Mouse (Mus musculus) limb, embryonic 15.5 days (tissue): ENCODE data around the gene Ehf. TPM values are rescaled to one million over a fixed set of nuclear protein-coding genes. Genes with fewer than 3 reads are reported as not detected.

Experiments
- ATAC-seq: fragments of 200-750 bp; cut with Nextera tagmentation; 2 replicates; pipeline ENCODE4 v1.8.0; 2017; ENCODE audit warnings: low read depth, moderate TSS enrichment; ENCODE audit not compliant: insufficient number of reproducible peaks, low FRiP score, low TSS enrichment
- H3K27ac ChIP-seq: fragments of 300-500 bp; sonication (generic); 2 replicates; pipeline ENCODE4 v1.5.1; 2015; ENCODE audit warnings: moderate library complexity, mild to moderate bottlenecking, inconsistent platforms
- H3K27me3 ChIP-seq: fragments of 300-500 bp; sonication (generic); 2 replicates; pipeline ENCODE4 v1.6.1; 2015; ENCODE audit warnings: inconsistent platforms
- H3K36me3 ChIP-seq: fragments of 300-500 bp; sonication (generic); 2 replicates; pipeline ENCODE4 v1.6.1; 2015; ENCODE audit warnings: inconsistent platforms
- H3K4me1 ChIP-seq: fragments of 300-500 bp; sonication (generic); 2 replicates; pipeline ENCODE4 v1.6.1; 2015; ENCODE audit warnings: inconsistent platforms
- H3K4me2 ChIP-seq: fragments of 300-500 bp; sonication (generic); 2 replicates; pipeline ENCODE4 v1.6.1; 2015; ENCODE audit warnings: mild to moderate bottlenecking, inconsistent platforms
- H3K4me3 ChIP-seq: fragments of 300-500 bp; sonication (generic); 2 replicates; pipeline ENCODE4 v1.5.1; 2015; ENCODE audit warnings: mild to moderate bottlenecking, inconsistent platforms
- H3K9ac ChIP-seq: fragments of 300-500 bp; sonication (generic); 2 replicates; pipeline ENCODE4 v1.6.1; 2015; ENCODE audit warnings: inconsistent platforms
- H3K9me3 ChIP-seq: fragments of 300-500 bp; sonication (generic); 2 replicates; pipeline ENCODE4 v1.6.1; 2016; ENCODE audit warnings: inconsistent platforms
- WGBS: fragments of 180-500 bp; shearing (Covaris S2); methylation state at CpG from one replicate; pipeline ENCODE4 v1.1.7; 2015; 5-methylcytosine and 5-hydroxymethylcytosine counted together
- polyA plus RNA-seq: library from polyadenylated mRNA; unstranded; fragments of >200 nt; fragmentation: Nextera tagmentation; extraction: Ambion mirVana; gene quantifications from 2 replicates; pipeline ENCODE4 v1.2.1, GENCODE M21; 2015

The Ehf gene
- polyA plus RNA-seq, 1 experiment from 2014 or later, result 4.4 TPM

GRCm38 (mm10) chr2:103293214-103293613 lies 9.9 kb downstream of the Ehf start:
- H3K27ac ChIP-seq, result no peak overlapping the region
- no peak overlapping the region for H3K4me2 ChIP-seq
- WGBS, result 41% methylated on average over 3 of the region's 3 CpGs
- no peak overlapping the region for H3K4me3 ChIP-seq
- no peak for ATAC-seq
- no peak overlapping the region for H3K9ac ChIP-seq
- H3K36me3 ChIP-seq, result no peaks in the 10 kb centered on the region
- H3K27me3 ChIP-seq, result no peaks in the 10 kb centered on the region
- H3K4me1 ChIP-seq, result no peaks in the 10 kb centered on the region
- H3K9me3 ChIP-seq, result no peaks in the 10 kb centered on the region

GRCm38 (mm10) chr2:103290705-103291269 lies 12.3 kb downstream of the Ehf start:
- no peak overlapping the region for H3K27ac ChIP-seq
- H3K36me3 ChIP-seq, result no peaks in the 10 kb centered on the region
- H3K27me3 ChIP-seq, result no peaks in the 10 kb centered on the region
- ATAC-seq, result no peak
- H3K9me3 ChIP-seq, result no peaks in the 10 kb centered on the region
- WGBS, result 68% methylated on average over 2 of the region's 2 CpGs
- H3K4me3 ChIP-seq, result no peak overlapping the region
- no peak overlapping the region for H3K9ac ChIP-seq
- H3K4me1 ChIP-seq, result peaks cover 6% of the 10 kb centered on the region
- H3K4me2 ChIP-seq, result no peak overlapping the region

- no peak for ATAC-seq
- Histone ChIP-seq H3K9ac (no peak overlapping the region), H3K36me3 (no peaks in the 10 kb centered on the region), H3K9me3 (no peaks in the 10 kb centered on the region), H3K4me2 (no peak overlapping the region), H3K27ac (no peak overlapping the region), H3K4me3 (no peak overlapping the region), H3K27me3 (no peaks in the 10 kb centered on the region), H3K4me1 (peaks cover 9% of the 10 kb centered on the region)
- 92% methylated on average over 3 of the region's 3 CpGs for WGBS
These were observed 12.9 kb downstream of the Ehf start for GRCm38 (mm10) chr2:103290167-103290566.

GRCm38 (mm10) chr2:103289407-103289950 lies 13.6 kb downstream of the Ehf start:
- no peak overlapping the region for H3K4me2 ChIP-seq
- H3K27me3 ChIP-seq, result no peaks in the 10 kb centered on the region
- H3K27ac ChIP-seq, result no peak overlapping the region
- peaks cover 9% of the 10 kb centered on the region for H3K4me1 ChIP-seq
- ATAC-seq, result no peak
- H3K4me3 ChIP-seq, result no peak overlapping the region
- 48% methylated on average over 7 of the region's 7 CpGs for WGBS
- no peak overlapping the region for H3K9ac ChIP-seq
- H3K9me3 ChIP-seq, result no peaks in the 10 kb centered on the region
- H3K36me3 ChIP-seq, result no peaks in the 10 kb centered on the region

- no peaks in the 10 kb centered on the region for H3K27me3 ChIP-seq
- no peak overlapping the region for H3K4me3 ChIP-seq
- no peak overlapping the region for H3K4me2 ChIP-seq
- H3K36me3 ChIP-seq, result no peaks in the 10 kb centered on the region
- WGBS, result 73% methylated on average over 5 of the region's 5 CpGs
- no peak overlapping the region for H3K27ac ChIP-seq
- peaks cover 13% of the 10 kb centered on the region for H3K4me1 ChIP-seq
- no peaks in the 10 kb centered on the region for H3K9me3 ChIP-seq
- no peak overlapping the region for H3K9ac ChIP-seq
- no peak for ATAC-seq
These were observed 15.4 kb downstream of the Ehf start for GRCm38 (mm10) chr2:103287716-103288115.

GRCm38 (mm10) chr2:103285561-103285960 lies 17.5 kb downstream of the Ehf start:
- WGBS, result 41% methylated on average over 2 of the region's 2 CpGs
- H3K9ac ChIP-seq, result no peak overlapping the region
- H3K9me3 ChIP-seq, result no peaks in the 10 kb centered on the region
- ATAC-seq, result no peak
- no peak overlapping the region for H3K27ac ChIP-seq
- no peaks in the 10 kb centered on the region for H3K36me3 ChIP-seq
- H3K4me2 ChIP-seq, result no peak overlapping the region
- no peak overlapping the region for H3K4me3 ChIP-seq
- no peaks in the 10 kb centered on the region for H3K27me3 ChIP-seq
- H3K4me1 ChIP-seq, result peaks cover 17% of the 10 kb centered on the region

- Histone ChIP-seq H3K4me3 (no peak overlapping the region), H3K9ac (no peak overlapping the region), H3K27ac (no peak overlapping the region), H3K4me1 (peaks cover 17% of the 10 kb centered on the region), H3K36me3 (no peaks in the 10 kb centered on the region), H3K4me2 (no peak overlapping the region), H3K27me3 (no peaks in the 10 kb centered on the region), H3K9me3 (no peaks in the 10 kb centered on the region)
- WGBS, result 42% methylated on average over 8 of the region's 8 CpGs
- no peak for ATAC-seq
These were observed 19.3 kb downstream of the Ehf start for GRCm38 (mm10) chr2:103283730-103284129.

- H3K27me3 ChIP-seq, result no peaks in the 10 kb centered on the region
- H3K4me3 ChIP-seq, result no peak overlapping the region
- H3K27ac ChIP-seq, result no peak overlapping the region
- no peak overlapping the region for H3K9ac ChIP-seq
- peaks cover 17% of the 10 kb centered on the region for H3K4me1 ChIP-seq
- no peak for ATAC-seq
- H3K36me3 ChIP-seq, result no peaks in the 10 kb centered on the region
- H3K9me3 ChIP-seq, result no peaks in the 10 kb centered on the region
- WGBS, result 43% methylated on average over 8 of the region's 8 CpGs
- no peak overlapping the region for H3K4me2 ChIP-seq
These were observed 20.8 kb downstream of the Ehf start for GRCm38 (mm10) chr2:103282184-103282750.

GRCm38 (mm10) chr2:103279927-103280326 lies 23.2 kb downstream of the Ehf start:
- 97% methylated on average over 1 of the region's 1 CpGs for WGBS

GRCm38 (mm10) chr2:103278476-103278875 lies 24.6 kb downstream of the Ehf start:
- H3K4me3 ChIP-seq, result no peak overlapping the region
- H3K4me1 ChIP-seq, result peaks cover 7% of the 10 kb centered on the region
- H3K27me3 ChIP-seq, result no peaks in the 10 kb centered on the region
- ATAC-seq, result no peak
- H3K27ac ChIP-seq, result no peak overlapping the region
- no peaks in the 10 kb centered on the region for H3K9me3 ChIP-seq
- H3K36me3 ChIP-seq, result no peaks in the 10 kb centered on the region
- H3K9ac ChIP-seq, result no peak overlapping the region
- WGBS, result 44% methylated on average over 1 of the region's 1 CpGs
- H3K4me2 ChIP-seq, result no peak overlapping the region

More at GRCm38 (mm10) chr2:103279927-103280326, 23.2 kb downstream of the Ehf start:
- ATAC-seq, result no peak
- Histone ChIP-seq H3K4me1 (peaks cover 11% of the 10 kb centered on the region), H3K9me3 (no peaks in the 10 kb centered on the region), H3K4me2 (no peak overlapping the region), H3K27me3 (no peaks in the 10 kb centered on the region), H3K4me3 (no peak overlapping the region), H3K36me3 (no peaks in the 10 kb centered on the region), H3K9ac (no peak overlapping the region), H3K27ac (no peak overlapping the region)

- Histone ChIP-seq H3K9ac (no peak overlapping the region), H3K4me3 (no peak overlapping the region), H3K9me3 (no peaks in the 10 kb centered on the region), H3K4me2 (no peak overlapping the region), H3K4me1 (peaks cover 7% of the 10 kb centered on the region), H3K27me3 (no peaks in the 10 kb centered on the region), H3K27ac (no peak overlapping the region), H3K36me3 (no peaks in the 10 kb centered on the region)
- WGBS, result 48% methylated on average over 1 of the region's 1 CpGs
- ATAC-seq, result no peak
These were observed 25.3 kb downstream of the Ehf start for GRCm38 (mm10) chr2:103277794-103278193.

- H3K36me3 ChIP-seq, result no peaks in the 10 kb centered on the region
- no peak overlapping the region for H3K4me3 ChIP-seq
- H3K27me3 ChIP-seq, result no peaks in the 10 kb centered on the region
- no peaks in the 10 kb centered on the region for H3K9me3 ChIP-seq
- WGBS, result 76% methylated on average over 6 of the region's 6 CpGs
- no peak for ATAC-seq
- no peak overlapping the region for H3K27ac ChIP-seq
- no peak overlapping the region for H3K9ac ChIP-seq
- H3K4me2 ChIP-seq, result no peak overlapping the region
- 0 out of 2 replicates have a peak, but pooled peaks cover 3% of the 10 kb centered on the region for H3K4me1 ChIP-seq
These were observed 27.6 kb downstream of the Ehf start for GRCm38 (mm10) chr2:103275316-103275960.
